Mouse (Mus musculus): ENCODE measurements around the gene Klf2. TPM values are rescaled to one million over a fixed set of nuclear protein-coding genes. Genes with fewer than 3 reads are reported as not detected.

Klf2 gene
- polyA plus RNA-seq, 1 experiment from 2014 or later, result 6.9 TPM

- no peak for DNase-seq (ENCODE audit: low spot score)
- 82% methylated on average over 7 of the region's 7 CpGs for WGBS
- no peak overlapping the region for H3K4me3 ChIP-seq (ENCODE audit: low read depth, low read length)
- no peaks in the 10 kb centered on the region for H3K4me1 ChIP-seq (replicated peaks; ENCODE audit: control insufficient read depth, insufficient read depth, low read length)
- no peak overlapping the region for H3K4me2 ChIP-seq (ENCODE audit: low read length)
- no peaks in the 10 kb centered on the region for H3K27me3 ChIP-seq (replicated peaks; ENCODE audit: control insufficient read depth, insufficient read depth, low read length)
- no peaks in the 10 kb centered on the region for H3K9me3 ChIP-seq (ENCODE audit: control insufficient read depth, low read length)
- H3K9ac ChIP-seq (ENCODE audit: low read length), result no peak overlapping the region
- peaks cover 79% of the 10 kb centered on the region for H3K36me3 ChIP-seq (ENCODE audit: control insufficient read depth, insufficient read depth, low read length)
- H3K27ac ChIP-seq (ENCODE audit: low read depth), result no peak overlapping the region
- no peak for ATAC-seq (replicated peaks; ENCODE audit: low FRiP score, low TSS enrichment, low read depth)
Measured at GRCm38 (mm10) chr8:72363457-72363856, 44.6 kb downstream of the Klf2 start.

DNA sequence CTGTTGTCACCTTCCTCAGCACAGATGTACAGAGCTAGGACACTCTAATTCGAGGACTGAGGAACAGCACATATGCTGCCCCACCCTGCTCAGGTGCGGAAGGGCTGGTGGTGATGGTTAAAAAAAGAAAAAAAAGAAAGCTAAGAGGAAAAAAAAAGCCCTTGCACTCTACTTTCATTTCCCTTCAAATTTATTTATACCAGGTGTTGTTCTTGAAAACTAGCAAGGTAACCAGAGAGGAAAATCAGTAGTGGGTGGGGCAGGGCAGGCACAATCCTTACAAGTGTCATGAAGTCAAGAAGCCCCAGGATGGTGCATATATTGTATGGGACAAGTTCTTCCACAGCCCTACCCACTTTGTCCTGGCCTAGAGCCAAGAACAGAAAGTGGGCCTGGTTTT lies 46.2 kb downstream of the Klf2 start:
- Histone ChIP-seq H3K4me1 (replicated peaks; ENCODE audit: control insufficient read depth, insufficient read depth, low read length) (no peaks in the 10 kb centered on the region), H3K36me3 (ENCODE audit: control insufficient read depth, insufficient read depth, low read length) (peaks cover 79% of the 10 kb centered on the region), H3K4me2 (ENCODE audit: low read length) (no peak overlapping the region), H3K9ac (ENCODE audit: low read length) (no peak overlapping the region), H3K4me3 (ENCODE audit: low read depth, low read length) (no peak overlapping the region), H3K27me3 (replicated peaks; ENCODE audit: control insufficient read depth, insufficient read depth, low read length) (no peaks in the 10 kb centered on the region), H3K9me3 (ENCODE audit: control insufficient read depth, low read length) (no peaks in the 10 kb centered on the region), H3K27ac (ENCODE audit: low read depth) (no peak overlapping the region)
- ATAC-seq (replicated peaks; ENCODE audit: low FRiP score, low TSS enrichment, low read depth) (no peak), DNase-seq (ENCODE audit: low spot score) (no peak)
- WGBS, result 96% methylated on average over 2 of the region's 2 CpGs

GRCm38 (mm10) chr8:72365826-72366225 lies 47.0 kb downstream of the Klf2 start:
- 18% methylated on average over 3 of the region's 3 CpGs for WGBS
- H3K9me3 ChIP-seq (ENCODE audit: control insufficient read depth, low read length), result no peaks in the 10 kb centered on the region
- ATAC-seq (replicated peaks; ENCODE audit: low FRiP score, low TSS enrichment, low read depth), result peak; percentile 56; the same call in 1 of the 2 replicates

DNA sequence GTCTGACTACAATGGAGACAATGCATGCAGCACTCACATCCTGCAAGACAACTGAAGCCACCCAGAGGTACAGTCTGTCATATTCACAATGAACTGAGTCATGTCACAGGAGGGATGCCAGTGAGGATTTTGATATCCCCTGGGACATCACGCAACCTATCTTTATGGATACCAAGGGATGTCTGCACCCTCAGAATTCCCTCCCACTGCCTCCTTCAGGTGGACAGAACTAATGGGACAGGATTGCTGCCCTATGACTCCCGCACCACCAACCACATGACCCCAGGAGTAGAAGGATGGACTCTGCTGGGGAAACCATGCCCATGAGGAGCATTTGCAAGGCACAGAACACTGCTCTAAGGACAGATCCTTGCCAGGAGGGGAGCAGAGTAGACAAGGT lies 47.6 kb downstream of the Klf2 start:
- H3K4me3 ChIP-seq (ENCODE audit: low read depth, low read length), result no peak overlapping the region
- no peaks in the 10 kb centered on the region for H3K9me3 ChIP-seq (ENCODE audit: control insufficient read depth, low read length)
- no peaks in the 10 kb centered on the region for H3K27me3 ChIP-seq (replicated peaks; ENCODE audit: control insufficient read depth, insufficient read depth, low read length)
- H3K36me3 ChIP-seq (ENCODE audit: control insufficient read depth, insufficient read depth, low read length), result peaks cover 92% of the 10 kb centered on the region
- no peak overlapping the region for H3K27ac ChIP-seq (ENCODE audit: low read depth)
- ATAC-seq (replicated peaks; ENCODE audit: low FRiP score, low TSS enrichment, low read depth) (no peak), DNase-seq (ENCODE audit: low spot score) (no peak)
- H3K9ac ChIP-seq (ENCODE audit: low read length), result no peak overlapping the region
- no peaks in the 10 kb centered on the region for H3K4me1 ChIP-seq (replicated peaks; ENCODE audit: control insufficient read depth, insufficient read depth, low read length)
- no peak overlapping the region for H3K4me2 ChIP-seq (ENCODE audit: low read length)
- WGBS, result 95% methylated on average over 2 of the region's 2 CpGs

More at GRCm38 (mm10) chr8:72365826-72366225, 47.0 kb downstream of the Klf2 start:
- peak; percentile 64 for DNase-seq (ENCODE audit: low spot score)
- H3K27me3 ChIP-seq (replicated peaks; ENCODE audit: control insufficient read depth, insufficient read depth, low read length), result no peaks in the 10 kb centered on the region
- no peak overlapping the region for H3K4me2 ChIP-seq (ENCODE audit: low read length)
- peaks cover 86% of the 10 kb centered on the region for H3K36me3 ChIP-seq (ENCODE audit: control insufficient read depth, insufficient read depth, low read length)
- no peak overlapping the region for H3K4me3 ChIP-seq (ENCODE audit: low read depth, low read length)
- H3K27ac ChIP-seq (ENCODE audit: low read depth), result no peak overlapping the region
- no peaks in the 10 kb centered on the region for H3K4me1 ChIP-seq (replicated peaks; ENCODE audit: control insufficient read depth, insufficient read depth, low read length)
- H3K9ac ChIP-seq (ENCODE audit: low read length), result no peak overlapping the region

Other genes starting within 250 kb of the Klf2 start
- 0.11 TPM in 1 of 2 replicates, not detected in the other for gene Olfr373, start 235.9 kb upstream of the Klf2 start, polyA plus RNA-seq (2014; fragmentation: Nextera tagmentation; extraction: Ambion mirVana)
- 0.08 and 0.28 TPM in 2 replicates for gene Olfr374, start 212.0 kb upstream of the Klf2 start, polyA plus RNA-seq (2014; fragmentation: Nextera tagmentation; extraction: Ambion mirVana)
- 558 and 651 TPM in 2 replicates for gene Tpm4, start 184.1 kb upstream of the Klf2 start, polyA plus RNA-seq (2014; fragmentation: Nextera tagmentation; extraction: Ambion mirVana)
- gene Rab8a, start 157.8 kb upstream of the Klf2 start, polyA plus RNA-seq (2014; fragmentation: Nextera tagmentation; extraction: Ambion mirVana), result 104 and 105 TPM in 2 replicates
- gene Hsh2d, start 129.4 kb upstream of the Klf2 start, polyA plus RNA-seq (2014; fragmentation: Nextera tagmentation; extraction: Ambion mirVana), result 0.81 and 1.1 TPM in 2 replicates
- gene Cib3, start 106.2 kb upstream of the Klf2 start, polyA plus RNA-seq (2014; fragmentation: Nextera tagmentation; extraction: Ambion mirVana), result not detected in 2 replicates
- gene Gm11034, start 105.4 kb upstream of the Klf2 start, polyA plus RNA-seq (2014; fragmentation: Nextera tagmentation; extraction: Ambion mirVana), result not detected in 2 replicates
- 73.3 and 74.3 TPM in 2 replicates for gene Fam32a, start 99.3 kb upstream of the Klf2 start, polyA plus RNA-seq (2014; fragmentation: Nextera tagmentation; extraction: Ambion mirVana)
- gene Ap1m1, start 79.0 kb upstream of the Klf2 start, polyA plus RNA-seq (2014; fragmentation: Nextera tagmentation; extraction: Ambion mirVana), result 108 and 118 TPM in 2 replicates
- gene Gm10282, start 13.8 kb upstream of the Klf2 start, polyA plus RNA-seq (2014; fragmentation: Nextera tagmentation; extraction: Ambion mirVana), result 30.3 and 31.1 TPM in 2 replicates
- 60.6 and 61.9 TPM in 2 replicates for gene Eps15l1, start 102.4 kb downstream of the Klf2 start, polyA plus RNA-seq (2014; fragmentation: Nextera tagmentation; extraction: Ambion mirVana)
- gene Calr3, start 124.8 kb downstream of the Klf2 start, polyA plus RNA-seq (2014; fragmentation: Nextera tagmentation; extraction: Ambion mirVana), result 1.7 and 1.9 TPM in 2 replicates
- gene 1700030K09Rik, start 124.8 kb downstream of the Klf2 start, polyA plus RNA-seq (2014; fragmentation: Nextera tagmentation; extraction: Ambion mirVana), result 13.3 and 15.4 TPM in 2 replicates
- 64.0 and 64.3 TPM in 2 replicates for gene Cherp, start 156.2 kb downstream of the Klf2 start, polyA plus RNA-seq (2014; fragmentation: Nextera tagmentation; extraction: Ambion mirVana)
- 11.2 and 13.5 TPM in 2 replicates for gene Slc35e1, start 173.6 kb downstream of the Klf2 start, polyA plus RNA-seq (2014; fragmentation: Nextera tagmentation; extraction: Ambion mirVana)
- 13.9 and 14.9 TPM in 2 replicates for gene Med26, start 229.2 kb downstream of the Klf2 start, polyA plus RNA-seq (2014; fragmentation: Nextera tagmentation; extraction: Ambion mirVana)